Mouse (Mus musculus) lung, postnatal 0 days (tissue): ENCODE data around the gene Phf14.

Experiments
- CTCF ChIP-seq: IDR thresholded peaks from 2 replicates; pipeline ENCODE4 v1.5.1; 2016; ENCODE audit warnings: antibody characterized with exemption, mild to moderate bottlenecking
- EP300 ChIP-seq: IDR thresholded peaks from 2 replicates; pipeline ENCODE4 v1.6.1; 2016; ENCODE audit warnings: antibody characterized with exemption, mild to moderate bottlenecking, control low read depth

GRCm38 (mm10) chr6:12019736-12020135, 112.1 kb downstream of the Phf14 start:
- no peak for TF ChIP-seq EP300
- no peak for TF ChIP-seq CTCF
